Mouse (Mus musculus): Measurements from ENCODE around the gene Cckar. TPM values are rescaled to one million over a fixed set of nuclear protein-coding genes. Genes with fewer than 3 reads are reported as not detected.

Cckar gene
- total and polyA plus RNA-seq, 3 experiments, result not detected

DNA sequence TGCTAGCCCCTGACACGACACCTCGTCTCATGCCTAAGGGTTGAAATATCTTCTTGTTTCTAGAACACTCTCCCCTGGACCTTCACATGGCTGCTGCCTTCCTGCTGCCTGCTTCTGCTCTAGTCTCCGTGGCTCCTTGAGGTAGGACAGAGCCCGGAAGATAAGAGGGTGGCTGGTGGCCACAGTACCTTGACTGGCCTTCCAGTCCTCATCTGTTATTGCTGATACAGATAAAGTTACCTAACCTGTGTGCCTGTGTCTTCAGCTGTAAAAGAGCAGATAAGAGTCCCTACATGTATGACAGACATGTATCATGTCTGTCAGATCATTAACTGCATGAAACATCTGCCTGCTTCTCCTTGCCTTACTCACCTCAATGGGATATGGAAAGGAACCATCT, 21.9 kb downstream of the Cckar start:
- Histone ChIP-seq H3K27me3 (replicated peaks) (peaks cover 2% of the 10 kb centered on the region), H3K4me2 (ENCODE audit: insufficient read depth, low read depth, poor library complexity, severe bottlenecking) (0 out of 2 replicates have a peak overlapping the region, but pooled peaks have one; percentile 27), H3K9me3 (replicated peaks; ENCODE audit: low read length) (no peaks in the 10 kb centered on the region), H3K4me3 (replicated peaks in 1 of 3; ENCODE audit: low read depth in 2 of 3, low read length in 2 of 3, poor library complexity in 1 of 3) (no peak overlapping the region), H3K9ac (ENCODE audit: insufficient read depth, low read depth) (no peak overlapping the region), H3K79me2 (replicated peaks; ENCODE audit: control insufficient read depth, extremely low read depth, insufficient read depth, poor library complexity, severe bottlenecking) (no peaks in the 10 kb centered on the region), H3K27ac (ENCODE audit: insufficient read depth, low read depth) (no peak overlapping the region), H3K36me3 (replicated peaks in 1 of 2; ENCODE audit: control insufficient read depth in 1 of 2, insufficient read depth in 1 of 2, low read length in 1 of 2) (no peaks in the 10 kb centered on the region), H3K4me1 (ENCODE audit: control insufficient read depth in 1 of 2, insufficient read depth in 2 of 2) (peaks cover 4% of the 10 kb centered on the region in 2 experiments; a peak in 2 of 4 replicates)
- in situ Hi-C loops (cut with MboI; ENCODE audit: low pct_ligation_motif_present, low pct_unique_long_range_greater_than_20kb, low sequenced_read_pairs), result loop anchor here (25.0 kb wide), 1 partner anchor 427 kb away; no protein-coding TSS in a partner anchor
- TF ChIP-seq RAD21 (IDR thresholded peaks at IDR 0.05; ENCODE audit: low read depth, low read length) (no peak), EP300 (IDR thresholded peaks at IDR 0.05; ENCODE audit: low read length) (no peak), MYC (IDR thresholded peaks at IDR 0.05; ENCODE audit: low read depth, low read length) (no peak), ZC3H11A (IDR thresholded peaks at IDR 0.05; ENCODE audit: low read depth, low read length) (no peak), TBP (conservative IDR thresholded peaks at IDR 0.05; ENCODE audit: low read depth, low read length) (no peak), JUND (conservative IDR thresholded peaks at IDR 0.05; ENCODE audit: low read depth, low read length) (no peak), CTCF (conservative IDR thresholded peaks at IDR 0.05 in 1 of 2, IDR thresholded peaks at IDR 0.05 in 1 of 2; ENCODE audit: low read depth in 2 of 2, low read length in 2 of 2) (no peak), CHD2 (IDR thresholded peaks at IDR 0.05; ENCODE audit: low read length) (no peak), NELFE (IDR thresholded peaks at IDR 0.05; ENCODE audit: low read depth, low read length) (no peak), IRF4 (IDR thresholded peaks at IDR 0.05; ENCODE audit: low read depth, low read length) (no peak), MAX (IDR thresholded peaks at IDR 0.05; ENCODE audit: low read length) (no peak), SIN3A (IDR thresholded peaks at IDR 0.05; ENCODE audit: low read length) (no peak), TCF12 (IDR thresholded peaks at IDR 0.05; ENCODE audit: low read depth, low read length) (no peak), ZMIZ1 (IDR thresholded peaks at IDR 0.05; ENCODE audit: low read depth, low read length) (no peak), ETS1 (conservative IDR thresholded peaks at IDR 0.05; ENCODE audit: low read depth, low read length) (no peak), GABPA (IDR thresholded peaks at IDR 0.05; ENCODE audit: insufficient replicate concordance, low read depth, low read length) (no peak)
- dilution Hi-C loops (cut with MboI; ENCODE audit: extremely low pct_ligation_motif_present, extremely low pct_unique_long_range_greater_than_20kb, low sequenced_read_pairs), result no loop called here
- DNase-seq (ENCODE audit: extremely low read depth), result no peak

DNA sequence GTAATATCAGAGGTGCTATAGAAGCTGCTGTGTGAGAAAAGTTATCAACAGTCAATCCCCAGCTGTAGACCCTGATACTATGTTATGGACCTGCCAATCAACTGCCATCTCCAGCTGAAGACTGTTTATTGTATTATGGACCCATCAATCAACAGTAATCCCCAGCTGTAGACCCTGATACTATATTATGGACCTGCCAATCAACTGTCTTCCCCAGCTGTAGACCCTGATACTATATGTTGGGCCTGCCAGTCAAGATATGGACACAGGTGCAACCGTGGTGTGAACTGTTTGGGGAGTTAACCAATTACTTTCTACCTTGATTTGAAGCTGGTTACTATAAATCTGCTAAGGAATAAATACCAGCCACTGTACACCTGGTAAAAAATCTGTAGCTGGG, 23.1 kb downstream of the Cckar start:
- no peaks in the 10 kb centered on the region for H3K79me2 ChIP-seq (replicated peaks; ENCODE audit: control insufficient read depth, extremely low read depth, insufficient read depth, poor library complexity, severe bottlenecking)
- peaks cover 2% of the 10 kb centered on the region for H3K27me3 ChIP-seq (replicated peaks)
- H3K4me1 ChIP-seq (ENCODE audit: control insufficient read depth in 1 of 2, insufficient read depth in 2 of 2), result peaks cover 4% of the 10 kb centered on the region in 2 experiments; a peak in 2 of 4 replicates
- no peak overlapping the region for H3K9ac ChIP-seq (ENCODE audit: insufficient read depth, low read depth)
- no peaks in the 10 kb centered on the region for H3K36me3 ChIP-seq (replicated peaks in 1 of 2; ENCODE audit: control insufficient read depth in 1 of 2, insufficient read depth in 1 of 2, low read length in 1 of 2)
- no peaks in the 10 kb centered on the region for H3K9me3 ChIP-seq (replicated peaks; ENCODE audit: low read length)
- H3K27ac ChIP-seq (ENCODE audit: insufficient read depth, low read depth), result no peak overlapping the region
- TF ChIP-seq ZNF384 (IDR thresholded peaks at IDR 0.05; ENCODE audit: low read depth, low read length) (no peak), IRF4 (IDR thresholded peaks at IDR 0.05; ENCODE audit: low read depth, low read length) (no peak), ELF1 (IDR thresholded peaks at IDR 0.05; ENCODE audit: low read depth, low read length) (no peak), GABPA (IDR thresholded peaks at IDR 0.05; ENCODE audit: insufficient replicate concordance, low read depth, low read length) (no peak), PAX5 (IDR thresholded peaks at IDR 0.05; ENCODE audit: low read length) (no peak), RAD21 (IDR thresholded peaks at IDR 0.05; ENCODE audit: low read depth, low read length) (no peak), CHD2 (IDR thresholded peaks at IDR 0.05; ENCODE audit: low read length) (no peak), POLR2A (IDR thresholded peaks at IDR 0.05; ENCODE audit: low read depth, low read length) (no peak), ZC3H11A (IDR thresholded peaks at IDR 0.05; ENCODE audit: low read depth, low read length) (no peak), CTCF (conservative IDR thresholded peaks at IDR 0.05 in 1 of 2, IDR thresholded peaks at IDR 0.05 in 1 of 2; ENCODE audit: low read depth in 2 of 2, low read length in 2 of 2) (no peak), POLR2AphosphoS2 (IDR thresholded peaks at IDR 0.05; ENCODE audit: low read depth, low read length) (no peak), MYC (IDR thresholded peaks at IDR 0.05; ENCODE audit: low read depth, low read length) (no peak), JUN (IDR thresholded peaks at IDR 0.05; ENCODE audit: insufficient read depth, low read depth, low read length) (no peak), TCF12 (IDR thresholded peaks at IDR 0.05; ENCODE audit: low read depth, low read length) (no peak), EP300 (IDR thresholded peaks at IDR 0.05; ENCODE audit: low read length) (no peak), JUND (conservative IDR thresholded peaks at IDR 0.05; ENCODE audit: low read depth, low read length) (no peak), MAFK (IDR thresholded peaks at IDR 0.05; ENCODE audit: insufficient replicate concordance, low read length) (no peak), USF2 (conservative IDR thresholded peaks at IDR 0.05; ENCODE audit: low read depth, low read length) (no peak), UBTF (IDR thresholded peaks at IDR 0.05; ENCODE audit: low read depth, low read length) (no peak), HCFC1 (IDR thresholded peaks at IDR 0.05; ENCODE audit: low read depth, low read length) (no peak)
- H3K4me3 ChIP-seq (replicated peaks in 1 of 3; ENCODE audit: low read depth in 2 of 3, low read length in 2 of 3, poor library complexity in 1 of 3), result no peak overlapping the region
- DNase-seq (ENCODE audit: extremely low read depth), result no peak
- dilution Hi-C loops (cut with MboI; ENCODE audit: extremely low pct_ligation_motif_present, extremely low pct_unique_long_range_greater_than_20kb, low sequenced_read_pairs) (no loop called here), in situ Hi-C loops (cut with MboI; ENCODE audit: low pct_ligation_motif_present, low pct_unique_long_range_greater_than_20kb, low sequenced_read_pairs) (loop anchor here (25.0 kb wide), 1 partner anchor 428 kb away; no protein-coding TSS in a partner anchor)
- H3K4me2 ChIP-seq (ENCODE audit: insufficient read depth, low read depth, poor library complexity, severe bottlenecking), result no peak overlapping the region
